Mouse (Mus musculus) forebrain, embryonic 11.5 days (tissue): Measurements from ENCODE around the gene Cobll1. TPM values are rescaled to one million over a fixed set of nuclear protein-coding genes. Genes with fewer than 3 reads are reported as not detected.
"Not testable (repeated sequence)": the region's sequence is repeated elsewhere in the genome, so short reads cannot be mapped to it uniquely, and the experiment has no call there.

Experiments
- ATAC-seq: fragments of 200-750 bp; cut with Nextera tagmentation; replicated peaks from 2 replicates; pipeline ENCODE4 v1.8.0; 2017; ENCODE audit warnings: moderate TSS enrichment; ENCODE audit not compliant: low FRiP score
- DNase-seq: peaks from one replicate; pipeline ENCODE4 v3.0.0-alpha.2; 2017; ENCODE audit warnings: low spot score
- H3K27ac ChIP-seq: fragments of 300-500 bp; sonication (generic); 2 replicates; pipeline ENCODE4 v1.5.1; 2014; ENCODE audit warnings: low read depth, low read length
- H3K27me3 ChIP-seq: fragments of 300-500 bp; sonication (generic); 2 replicates; pipeline ENCODE4 v1.6.1; 2014; ENCODE audit warnings: mild to moderate bottlenecking, low read length, mixed read lengths; ENCODE audit not compliant: control insufficient read depth, insufficient read depth
- H3K36me3 ChIP-seq: fragments of 300-500 bp; sonication (generic); 2 replicates; pipeline ENCODE4 v1.6.1; 2014; ENCODE audit warnings: mild to moderate bottlenecking, low read length, moderate library complexity, mixed read lengths; ENCODE audit not compliant: control insufficient read depth, insufficient read depth
- H3K4me1 ChIP-seq: fragments of 300-500 bp; sonication (generic); replicated peaks from 2 replicates; pipeline ENCODE4 v1.6.1; 2014; ENCODE audit warnings: low read length, mixed read lengths; ENCODE audit not compliant: control insufficient read depth, insufficient read depth
- H3K4me2 ChIP-seq: fragments of 300-500 bp; sonication (generic); 2 replicates; pipeline ENCODE4 v1.6.1; 2014; ENCODE audit warnings: low read depth, mild to moderate bottlenecking, low read length, moderate library complexity, mixed read lengths; ENCODE audit not compliant: severe bottlenecking
- H3K4me3 ChIP-seq: fragments of 300-500 bp; sonication (generic); 2 replicates; pipeline ENCODE4 v1.5.1; 2014; ENCODE audit warnings: low read depth, low read length
- H3K9ac ChIP-seq: fragments of 300-500 bp; sonication (generic); 2 replicates; pipeline ENCODE4 v1.6.1; 2014; ENCODE audit warnings: low read length
- H3K9me3 ChIP-seq: fragments of 300-500 bp; sonication (generic); 2 replicates; pipeline ENCODE4 v1.6.1; 2016; ENCODE audit warnings: low read length, mixed read lengths; ENCODE audit not compliant: control insufficient read depth
- WGBS: fragments of 180-500 bp; shearing (Covaris S2); extraction: QIAGEN DNeasy Blood & Tissue Kit; methylation state at CpG from one replicate; pipeline ENCODE4 v1.1.7; 2014; 5-methylcytosine and 5-hydroxymethylcytosine counted together
- polyA plus RNA-seq: library from polyadenylated mRNA; unstranded; fragments of >200 nt; fragmentation: Nextera tagmentation; extraction: Ambion mirVana; gene quantifications from 2 replicates; pipeline ENCODE4 v1.2.1, GENCODE M21; 2014

Gene Cobll1
- polyA plus RNA-seq, 1 experiment from 2014 or later, result 4.8 TPM

DNA sequence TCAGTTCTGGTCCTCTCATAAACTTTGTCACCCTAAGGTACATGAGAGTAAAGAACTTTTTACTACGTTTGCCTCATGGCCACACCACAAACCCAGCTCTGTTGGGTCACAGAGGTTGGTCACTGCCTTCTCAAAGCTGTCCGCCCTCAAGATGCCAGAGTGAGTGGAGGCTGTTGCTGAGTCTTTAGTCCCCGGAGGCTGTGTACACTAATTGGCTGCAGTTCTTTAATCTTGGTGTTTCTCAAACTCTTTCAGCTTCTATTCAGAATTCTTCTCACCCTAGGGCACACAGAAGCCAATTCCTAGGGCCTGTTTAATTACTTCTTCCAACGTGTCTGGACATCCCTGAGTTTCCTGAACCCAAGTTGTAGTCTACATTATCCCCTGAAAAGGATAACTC is 28.6 kb upstream of the Cobll1 start:
- Histone ChIP-seq H3K4me1 (no peaks in the 10 kb centered on the region), H3K4me3 (no peak overlapping the region), H3K36me3 (no peaks in the 10 kb centered on the region), H3K9me3 (no peaks in the 10 kb centered on the region), H3K9ac (no peak overlapping the region), H3K27ac (no peak overlapping the region), H3K27me3 (no peaks in the 10 kb centered on the region), H3K4me2 (no peak overlapping the region)
- ATAC-seq, result peak; percentile 78
- peak; percentile 64 for DNase-seq
- 12% methylated on average over 4 of the region's 4 CpGs for WGBS

DNA sequence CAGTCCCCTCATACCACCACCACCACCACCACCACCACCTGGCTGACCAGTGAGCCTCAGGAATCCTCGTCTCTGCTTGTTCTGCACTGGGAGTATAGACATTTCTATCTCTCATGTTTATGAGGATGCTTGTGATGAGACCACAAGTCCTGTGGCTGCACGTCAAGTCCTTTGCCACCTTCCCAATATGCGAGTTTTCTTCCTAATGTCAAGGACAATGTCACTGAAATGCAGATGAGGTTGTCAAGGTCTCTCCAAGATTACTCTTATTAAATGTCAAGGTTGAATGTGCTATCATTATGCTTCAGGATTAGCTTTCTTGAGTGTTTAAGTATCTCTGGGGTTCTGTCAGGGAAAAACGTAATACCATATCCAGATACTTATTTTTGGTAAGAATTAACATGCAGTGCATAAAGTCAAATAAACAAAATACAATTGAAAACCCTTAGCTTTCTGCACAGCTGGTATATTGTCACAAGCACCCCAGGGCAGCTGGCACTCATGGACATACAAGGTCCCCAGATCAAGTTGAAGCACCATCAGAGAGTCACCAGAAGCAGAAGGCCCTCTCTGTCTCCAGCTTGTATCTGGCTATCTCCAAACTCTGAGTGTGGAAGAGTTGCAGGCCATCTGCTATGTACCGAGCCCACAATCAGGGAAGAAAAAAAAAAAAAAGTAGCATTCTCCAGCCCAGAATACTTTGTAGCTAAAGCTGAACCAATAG is 27.5 kb upstream of the Cobll1 start:
- H3K4me3 ChIP-seq, result no peak overlapping the region
- ATAC-seq, result no peak
- 88% methylated on average over 5 of the region's 5 CpGs for WGBS

DNA sequence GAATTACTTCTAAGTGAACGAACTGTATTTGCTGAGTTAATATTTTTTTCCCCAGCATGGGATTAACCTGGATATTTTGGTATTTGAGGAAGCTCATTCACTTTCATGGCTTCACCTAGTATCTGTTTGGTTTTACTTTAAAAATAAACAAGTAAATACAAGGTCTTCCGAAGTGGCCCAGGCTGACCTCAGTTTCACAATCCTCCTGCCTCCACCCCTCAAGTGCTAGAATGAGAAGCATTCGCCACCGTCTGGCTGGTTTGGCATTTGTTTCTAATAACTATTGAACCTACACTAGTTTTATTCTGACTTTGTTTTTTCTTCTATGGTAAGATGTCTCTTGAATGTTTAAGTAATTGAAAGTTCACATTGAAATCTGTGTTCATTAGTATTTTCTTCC is 23.0 kb upstream of the Cobll1 start:
- 85% methylated on average over 4 of the region's 4 CpGs for WGBS
- Histone ChIP-seq H3K4me3 (no peak overlapping the region), H3K9ac (no peak overlapping the region), H3K36me3 (no peaks in the 10 kb centered on the region), H3K27ac (no peak overlapping the region), H3K4me1 (no peaks in the 10 kb centered on the region), H3K9me3 (no peaks in the 10 kb centered on the region), H3K27me3 (no peaks in the 10 kb centered on the region), H3K4me2 (no peak overlapping the region)
- DNase-seq, result no peak
- no peak for ATAC-seq

More for the DNA sequence above, 27.5 kb upstream of the Cobll1 start:
- no peaks in the 10 kb centered on the region for H3K27me3 ChIP-seq
- no peak overlapping the region for H3K9ac ChIP-seq
- H3K9me3 ChIP-seq, result no peaks in the 10 kb centered on the region
- H3K4me1 ChIP-seq, result no peaks in the 10 kb centered on the region
- H3K4me2 ChIP-seq, result no peak overlapping the region
- H3K27ac ChIP-seq, result no peak overlapping the region
- no peak for DNase-seq
- no peaks in the 10 kb centered on the region for H3K36me3 ChIP-seq

GRCm38 (mm10) chr2:65260828-65261227 is 21.6 kb upstream of the Cobll1 start:
- H3K27me3 ChIP-seq, H3K4me2 ChIP-seq, ATAC-seq, H3K9me3 ChIP-seq, H3K36me3 ChIP-seq, H3K4me1 ChIP-seq, H3K27ac ChIP-seq, H3K4me3 ChIP-seq, DNase-seq, H3K9ac ChIP-seq: not testable (repeated sequence)
- WGBS, result 80% methylated on average over 6 of the region's 6 CpGs

GRCm38 (mm10) chr2:65260400-65260799 is 21.2 kb upstream of the Cobll1 start:
- H3K4me1 ChIP-seq, result no peaks in the 10 kb centered on the region
- ATAC-seq (no peak), DNase-seq (no peak)
- H3K9ac ChIP-seq, result no peak overlapping the region
- H3K27ac ChIP-seq, result no peak overlapping the region
- no peak overlapping the region for H3K4me3 ChIP-seq
- H3K36me3 ChIP-seq, result no peaks in the 10 kb centered on the region
- whole genome bisulfite sequencing, result 83% methylated on average over 4 of the region's 4 CpGs
- H3K4me2 ChIP-seq, result no peak overlapping the region
- no peaks in the 10 kb centered on the region for H3K27me3 ChIP-seq
- no peaks in the 10 kb centered on the region for H3K9me3 ChIP-seq

GRCm38 (mm10) chr2:65257446-65257845 is 18.2 kb upstream of the Cobll1 start:
- Histone ChIP-seq H3K9me3 (no peaks in the 10 kb centered on the region), H3K4me1 (no peaks in the 10 kb centered on the region), H3K36me3 (no peaks in the 10 kb centered on the region), H3K9ac (no peak overlapping the region), H3K4me2 (no peak overlapping the region), H3K27me3 (no peaks in the 10 kb centered on the region), H3K27ac (no peak overlapping the region), H3K4me3 (no peak overlapping the region)
- ATAC-seq (no peak), DNase-seq (no peak)
- WGBS, result 66% methylated on average over 2 of the region's 2 CpGs

DNA sequence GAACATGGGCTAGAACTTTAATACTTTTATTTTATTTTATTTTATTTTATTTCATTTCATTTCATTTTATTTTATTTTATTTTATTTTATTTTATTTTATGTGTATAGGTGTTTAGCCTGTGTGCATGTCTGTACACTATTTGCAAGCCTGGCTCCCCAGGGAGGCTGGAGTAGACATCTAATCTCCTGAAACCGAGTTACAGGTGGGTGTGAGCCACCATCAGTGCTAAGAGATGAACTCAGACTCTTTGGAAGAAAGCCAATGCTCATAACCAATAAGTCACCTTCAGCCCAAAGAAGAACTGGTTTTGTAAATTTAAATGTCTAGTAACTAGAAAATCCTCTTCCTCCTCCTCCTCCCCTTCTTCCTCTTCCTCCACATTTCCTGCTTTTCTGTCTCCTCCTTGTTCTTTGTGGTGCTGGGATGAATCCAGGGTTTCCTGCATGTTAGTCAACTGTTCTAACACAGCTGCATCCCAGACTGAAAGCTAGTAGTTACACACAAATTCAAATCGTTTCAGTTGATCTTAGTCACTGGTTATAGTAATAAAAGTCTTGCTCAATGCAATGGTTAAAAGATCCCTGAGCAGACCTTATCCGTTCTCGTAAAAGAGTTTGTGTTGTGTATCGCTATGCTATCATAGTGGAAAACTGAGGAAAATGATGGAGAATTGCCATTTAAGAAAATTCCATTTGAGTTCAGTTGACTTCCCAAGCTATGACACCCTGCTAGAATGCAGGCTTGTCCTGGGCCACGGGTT is 17.5 kb upstream of the Cobll1 start:
- DNase-seq (no peak), ATAC-seq (no peak)
- no peak overlapping the region for H3K9ac ChIP-seq
- H3K27me3 ChIP-seq, result no peaks in the 10 kb centered on the region
- no peaks in the 10 kb centered on the region for H3K4me1 ChIP-seq
- no peak overlapping the region for H3K4me2 ChIP-seq
- H3K36me3 ChIP-seq, result no peaks in the 10 kb centered on the region
- WGBS, result 83% methylated on average over 6 of the region's 6 CpGs
- H3K4me3 ChIP-seq, result no peak overlapping the region
- H3K9me3 ChIP-seq, result no peaks in the 10 kb centered on the region
- no peak overlapping the region for H3K27ac ChIP-seq

- no peaks in the 10 kb centered on the region for H3K36me3 ChIP-seq
- no peak overlapping the region for H3K9ac ChIP-seq
- DNase-seq, result no peak
- H3K4me1 ChIP-seq, result no peaks in the 10 kb centered on the region; the same call in 1 of the 2 replicates
- H3K4me2 ChIP-seq, result no peak overlapping the region
- H3K27me3 ChIP-seq, result no peaks in the 10 kb centered on the region
- no peak overlapping the region for H3K27ac ChIP-seq
- H3K9me3 ChIP-seq, result no peaks in the 10 kb centered on the region
- H3K4me3 ChIP-seq, result no peak overlapping the region
- ATAC-seq, result no peak
- 50% methylated on average over 5 of the region's 5 CpGs for WGBS
These were observed 11.4 kb upstream of the Cobll1 start for GRCm38 (mm10) chr2:65250589-65251104.
